Mouse (Mus musculus): Measurements from ENCODE around the gene Sept5. TPM values are rescaled to one million over a fixed set of nuclear protein-coding genes. Genes with fewer than 3 reads are reported as not detected.

Sept5 gene
- polyA plus RNA-seq, 1 experiment, result 3.1 TPM

DNA sequence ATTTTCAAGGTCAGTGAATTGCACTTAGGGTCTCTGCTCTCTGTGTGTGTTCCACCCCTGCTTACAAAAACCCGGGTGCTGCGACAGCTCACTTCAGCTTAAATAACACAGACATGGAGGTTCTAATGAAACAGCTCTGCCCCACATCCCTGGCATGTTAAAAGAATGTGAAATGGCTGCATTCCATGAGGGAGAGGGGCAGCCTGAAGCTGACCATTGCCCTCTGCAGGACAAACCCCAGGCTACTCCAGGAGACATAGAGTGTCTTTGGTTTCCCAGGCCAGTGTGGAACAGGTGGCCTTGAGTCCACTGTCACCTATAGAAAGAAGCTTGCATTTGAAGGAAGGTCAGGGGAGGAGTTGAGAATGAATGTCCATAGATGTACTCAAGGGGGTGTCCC lies 49.4 kb downstream of the Sept5 start:
- Histone ChIP-seq H3K27ac (ENCODE audit: insufficient read depth, low read depth, low read length) (no peak overlapping the region), H3K4me3 (ENCODE audit: insufficient read depth, low read depth, low read length) (no peak overlapping the region), H3K4me1 (ENCODE audit: control insufficient read depth, insufficient read depth, low read length) (no peaks in the 10 kb centered on the region), H3K36me3 (ENCODE audit: control insufficient read depth, insufficient read depth, low read length) (no peaks in the 10 kb centered on the region), H3K27me3 (replicated peaks; ENCODE audit: control insufficient read depth, insufficient read depth, low read length) (peaks cover 10% of the 10 kb centered on the region)
- no peak for DNase-seq
- TF ChIP-seq POLR2A (IDR thresholded peaks at IDR 0.05; ENCODE audit: low read depth, low read length) (no peak), CTCF (conservative IDR thresholded peaks at IDR 0.05; ENCODE audit: insufficient read depth, insufficient read length, low read depth, low read length) (no peak)
- WGBS, result 55% methylated on average over 2 of the region's 2 CpGs

DNA sequence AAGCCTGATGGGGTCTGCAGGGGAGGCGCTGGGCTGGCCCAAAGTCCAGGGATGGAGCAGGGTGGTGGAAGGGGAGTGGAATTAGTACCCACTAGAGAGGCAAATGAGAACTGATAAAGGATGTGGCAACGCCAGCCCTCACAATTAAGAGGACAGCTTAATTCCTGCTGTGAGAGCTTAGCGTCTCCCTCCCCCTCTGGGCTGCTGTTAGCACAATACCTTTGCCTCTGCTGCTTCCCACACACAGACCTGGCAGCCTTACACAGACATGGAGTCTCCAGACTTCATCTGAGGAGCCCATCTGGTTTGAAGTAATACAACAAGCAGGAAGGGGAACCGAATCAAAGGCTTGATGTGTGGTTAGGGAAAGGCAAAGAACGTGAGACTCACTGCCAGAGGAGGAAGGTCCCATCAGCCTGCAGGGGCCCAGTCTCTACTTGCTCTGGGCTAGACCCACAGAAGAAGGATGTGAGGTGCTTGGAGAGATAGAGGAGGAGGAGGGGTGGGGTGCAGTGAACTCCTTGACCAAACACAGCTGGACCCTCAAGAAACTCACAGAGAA lies 52.1 kb downstream of the Sept5 start:
- no peak for DNase-seq
- no peaks in the 10 kb centered on the region for H3K36me3 ChIP-seq (ENCODE audit: control insufficient read depth, insufficient read depth, low read length)
- H3K4me1 ChIP-seq (ENCODE audit: control insufficient read depth, insufficient read depth, low read length), result no peaks in the 10 kb centered on the region
- H3K27ac ChIP-seq (ENCODE audit: insufficient read depth, low read depth, low read length), result no peak overlapping the region
- H3K4me3 ChIP-seq (ENCODE audit: insufficient read depth, low read depth, low read length), result no peak overlapping the region
- 71% methylated on average over 5 of the region's 5 CpGs for WGBS
- TF ChIP-seq CTCF (conservative IDR thresholded peaks at IDR 0.05; ENCODE audit: insufficient read depth, insufficient read length, low read depth, low read length) (no peak), POLR2A (IDR thresholded peaks at IDR 0.05; ENCODE audit: low read depth, low read length) (no peak)
- peaks cover 8% of the 10 kb centered on the region for H3K27me3 ChIP-seq (replicated peaks; ENCODE audit: control insufficient read depth, insufficient read depth, low read length)

DNA sequence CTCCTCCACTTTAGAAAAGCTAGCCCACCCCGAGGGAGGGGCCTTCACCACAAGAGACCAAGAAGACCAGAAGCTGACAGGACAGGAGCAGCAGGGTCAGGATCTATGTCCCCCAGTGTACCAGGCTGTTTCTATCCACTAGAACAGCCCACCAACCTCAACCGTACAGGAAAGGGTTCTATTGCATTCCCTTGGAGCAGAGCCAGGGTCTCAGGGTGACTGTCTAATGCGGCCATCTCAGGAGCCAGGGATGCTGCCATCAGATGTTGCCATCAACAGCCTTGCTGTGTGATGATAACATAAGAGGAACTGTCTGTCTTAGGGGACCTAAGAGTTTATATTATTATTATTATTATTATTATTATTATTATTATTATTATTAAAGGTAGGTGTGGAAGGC lies 52.7 kb downstream of the Sept5 start:
- H3K27ac ChIP-seq (ENCODE audit: insufficient read depth, low read depth, low read length), result no peak overlapping the region
- no peak overlapping the region for H3K4me3 ChIP-seq (ENCODE audit: insufficient read depth, low read depth, low read length)
- no peaks in the 10 kb centered on the region for H3K36me3 ChIP-seq (ENCODE audit: control insufficient read depth, insufficient read depth, low read length)
- H3K4me1 ChIP-seq (ENCODE audit: control insufficient read depth, insufficient read depth, low read length), result no peaks in the 10 kb centered on the region
- no peak for DNase-seq
- TF ChIP-seq CTCF (conservative IDR thresholded peaks at IDR 0.05; ENCODE audit: insufficient read depth, insufficient read length, low read depth, low read length) (no peak), POLR2A (IDR thresholded peaks at IDR 0.05; ENCODE audit: low read depth, low read length) (no peak)
- H3K27me3 ChIP-seq (replicated peaks; ENCODE audit: control insufficient read depth, insufficient read depth, low read length), result peaks cover 5% of the 10 kb centered on the region
- WGBS, result 42% methylated on average over 3 of the region's 3 CpGs

DNA sequence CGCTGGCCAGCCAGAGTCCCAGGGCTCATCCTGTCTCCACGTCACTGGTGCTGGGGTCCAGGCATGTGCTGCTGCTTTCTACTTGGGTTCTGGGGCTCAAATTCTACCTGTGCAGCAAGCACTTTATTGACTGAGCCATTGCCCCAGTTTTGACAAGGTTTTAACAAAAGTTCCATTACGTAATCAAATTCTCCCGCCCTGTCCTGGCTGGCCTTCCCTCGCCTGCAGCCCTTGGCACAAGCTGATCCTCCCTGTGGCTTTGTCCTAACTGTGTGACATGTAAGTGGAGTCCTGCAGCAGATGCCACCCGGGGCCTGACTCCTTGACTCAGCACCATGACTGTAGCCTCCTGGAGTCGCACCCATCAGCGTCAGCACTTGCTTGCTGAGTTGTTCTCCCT lies 55.6 kb downstream of the Sept5 start:
- H3K4me1 ChIP-seq (ENCODE audit: control insufficient read depth, insufficient read depth, low read length), result no peaks in the 10 kb centered on the region
- no peak overlapping the region for H3K27ac ChIP-seq (ENCODE audit: insufficient read depth, low read depth, low read length)
- H3K27me3 ChIP-seq (replicated peaks; ENCODE audit: control insufficient read depth, insufficient read depth, low read length), result no peaks in the 10 kb centered on the region
- TF ChIP-seq CTCF (conservative IDR thresholded peaks at IDR 0.05; ENCODE audit: insufficient read depth, insufficient read length, low read depth, low read length) (no peak), POLR2A (IDR thresholded peaks at IDR 0.05; ENCODE audit: low read depth, low read length) (no peak)
- H3K4me3 ChIP-seq (ENCODE audit: insufficient read depth, low read depth, low read length), result no peak overlapping the region
- no peak for DNase-seq
- no peaks in the 10 kb centered on the region for H3K36me3 ChIP-seq (ENCODE audit: control insufficient read depth, insufficient read depth, low read length)
- 84% methylated on average over 8 of the region's 8 CpGs for WGBS

Other genes with a start within 250 kb of the Sept5 start
- gene Txnrd2, start 203.6 kb downstream of the Sept5 start, polyA plus RNA-seq (2012; rRNA removed), result 35.2 and 39.1 TPM in 2 replicates
- 519 and 582 TPM in 2 replicates for gene Comt, start 203.1 kb downstream of the Sept5 start, polyA plus RNA-seq (2012; rRNA removed)
- 10.7 and 15.8 TPM in 2 replicates for gene Gnb1l, start 131.2 kb downstream of the Sept5 start, polyA plus RNA-seq (2012; rRNA removed)
- 5.0 and 6.9 TPM in 2 replicates for gene Rtl10, start 131.1 kb downstream of the Sept5 start, polyA plus RNA-seq (2012; rRNA removed)
- 0.15 and 1.7 TPM in 2 replicates for gene Tbx1, start 39.3 kb downstream of the Sept5 start, polyA plus RNA-seq (2012; rRNA removed)
- gene Gp1bb, start 7.6 kb downstream of the Sept5 start, polyA plus RNA-seq (2012; rRNA removed), result 0.34 and 0.69 TPM in 2 replicates
- 1.1 and 1.4 TPM in 2 replicates for gene Gm49601, start 3.5 kb downstream of the Sept5 start, polyA plus RNA-seq (2012; rRNA removed)
- gene Cldn5, start 146.9 kb upstream of the Sept5 start, polyA plus RNA-seq (2012; rRNA removed), result 28.1 and 33.6 TPM in 2 replicates
- gene Ufd1, start 181.8 kb upstream of the Sept5 start, polyA plus RNA-seq (2012; rRNA removed), result 29.3 and 32.3 TPM in 2 replicates
- gene Cdc45, start 182.0 kb upstream of the Sept5 start, polyA plus RNA-seq (2012; rRNA removed), result 2.2 and 3.6 TPM in 2 replicates
- gene 2510002D24Rik, start 206.6 kb upstream of the Sept5 start, polyA plus RNA-seq (2012; rRNA removed), result 52.5 and 56.0 TPM in 2 replicates
- 0.27 TPM in 1 of 2 replicates, not detected in the other for gene Gm28539, start 206.6 kb upstream of the Sept5 start, polyA plus RNA-seq (2012; rRNA removed)
- gene Mrpl40, start 246.9 kb upstream of the Sept5 start, polyA plus RNA-seq (2012; rRNA removed), result 14.1 and 19.3 TPM in 2 replicates
- gene Hira, start 247.1 kb upstream of the Sept5 start, polyA plus RNA-seq (2012; rRNA removed), result 51.6 and 55.1 TPM in 2 replicates